Mouse (Mus musculus) ES-Bruce4 (cell line): ENCODE data around the gene Cetn4.

Experiments
- CTCF ChIP-seq: IDR thresholded peaks from one replicate; pipeline ENCODE4 v1.8.1; 2011; ENCODE audit warnings: low read depth, low read length
- EP300 ChIP-seq: IDR thresholded peaks from 2 replicates; pipeline ENCODE4 v1.6.1; 2011; ENCODE audit warnings: low read depth, low read length; ENCODE audit not compliant: insufficient read depth
- POLR2A ChIP-seq: IDR thresholded peaks from one replicate; pipeline ENCODE4 v1.8.1; 2011; ENCODE audit warnings: low read length; ENCODE audit not compliant: insufficient read depth

DNA sequence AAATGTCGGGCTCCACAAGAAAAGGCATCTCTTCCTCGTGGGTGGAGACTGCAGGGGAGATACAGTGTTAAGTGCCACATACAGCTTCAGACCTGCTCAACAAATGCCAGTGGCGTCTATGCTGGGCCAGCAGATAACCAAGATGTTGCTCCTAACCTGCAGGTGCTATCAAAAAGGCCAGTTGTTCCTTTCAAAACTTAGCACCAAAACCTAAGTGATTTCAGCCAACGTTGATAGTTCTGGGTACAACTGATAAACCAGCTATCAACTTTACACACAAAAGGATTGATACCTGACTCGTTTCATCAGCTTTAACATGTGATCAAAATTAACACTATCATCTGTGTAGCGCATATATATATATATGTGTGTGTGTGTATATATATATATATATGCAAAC is 37.8 kb downstream of the Cetn4 start:
- TF ChIP-seq POLR2A, result no peak
- no peak for TF ChIP-seq EP300
- no peak for TF ChIP-seq CTCF
